Mouse (Mus musculus) heart, postnatal 36 days (tissue): Measurements from ENCODE around the gene Fpr-rs3. TPM values are rescaled to one million over a fixed set of nuclear protein-coding genes. Genes with fewer than 3 reads are reported as not detected.

Source experiments
- DNase-seq, 2 experiments: peaks; one replicate each; pipeline ENCODE4 v3.0.0; 2021 to 2022
- intact Hi-C: fragments of 180-260 bp; cut with DNase I; formaldehyde crosslinking; loops from one replicate; pipeline ENCODE4 v1.15.1; 2025
- total RNA-seq, 2 experiments: library from RNA; stranded (reverse); gene quantifications; 2 replicates each; pipeline ENCODE4 v1.2.3; 2021

Fpr-rs3 gene
- total RNA-seq, result not detected

GRCm38 (mm10) chr17:20624777-20625176, at the start of gene Fpr-rs3:
Gene Fpr-rs3, minus strand, starts transcription at chr17:20624877.
- no peak for DNase-seq
- intact Hi-C loops, result no loop called here

DNA sequence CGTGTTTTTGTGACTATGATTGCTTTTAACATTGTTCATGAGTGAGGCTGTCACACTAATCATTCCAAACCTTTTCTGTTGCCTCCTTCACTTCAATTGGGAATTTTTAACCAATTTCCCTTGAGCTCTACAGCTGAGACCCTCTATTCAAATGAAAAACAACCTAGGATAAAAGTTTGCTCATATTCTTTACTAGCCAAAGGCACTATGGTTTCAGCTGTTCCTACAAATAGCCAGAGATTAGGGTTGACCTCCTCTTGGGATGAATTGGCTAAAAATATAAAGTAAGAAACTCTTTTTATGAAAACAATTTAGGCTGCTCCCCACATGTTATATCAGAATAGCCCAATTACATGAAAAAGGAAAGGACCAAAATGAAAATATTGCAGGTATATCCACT, 28.4 kb downstream of the Fpr-rs3 start, which contains the start of gene Vmn2r110:
TSS of gene Vmn2r110 (minus strand) at position 101 of the 400 bp plus-strand sequence.
- intact Hi-C loops, result no loop called here
- DNase-seq, result no peak

Other genes starting within 250 kb of the Fpr-rs3 start
- gene Vmn1r224, start 210.7 kb downstream of the Fpr-rs3 start, total RNA-seq, result not detected
- not detected for gene Vmn2r108, start 143.5 kb downstream of the Fpr-rs3 start, total RNA-seq
- gene Vmn1r225, start 126.7 kb downstream of the Fpr-rs3 start, total RNA-seq, result not detected
- not detected for gene Vmn2r109, start 60.1 kb downstream of the Fpr-rs3 start, total RNA-seq
- gene Vmn2r110, start 28.5 kb downstream of the Fpr-rs3 start, total RNA-seq, result not detected
- gene Vmn1r226, start 58.0 kb upstream of the Fpr-rs3 start, total RNA-seq, result not detected
- gene Vmn1r227, start 105.0 kb upstream of the Fpr-rs3 start, total RNA-seq, result not detected
- gene Vmn1r228, start 161.3 kb upstream of the Fpr-rs3 start, total RNA-seq, result not detected
- gene Vmn1r229, start 186.7 kb upstream of the Fpr-rs3 start, total RNA-seq, result not detected
- gene Vmn1r230, start 215.6 kb upstream of the Fpr-rs3 start, total RNA-seq, result not detected